Mouse (Mus musculus) hindbrain, embryonic 14.5 days (tissue): ENCODE measurements at regions not wholly inside any gene's neighbourhood (a gene's known extent, or its start where the extent isn't known, plus 50 kb on each side); places are given as distances from the start of the nearest gene placed in this dataset.

ENCODE experiments used
- ATAC-seq: fragments of 200-750 bp; cut with Nextera tagmentation; 2 replicates; pipeline ENCODE4 v1.8.0; 2017; ENCODE audit warnings: moderate number of reproducible peaks, mild to moderate bottlenecking, moderate TSS enrichment, moderate library complexity; ENCODE audit not compliant: low FRiP score
- DNase-seq: peaks from one replicate; pipeline ENCODE4 v3.0.0-alpha.2; 2015; ENCODE audit warnings: low spot score
- H3K27ac ChIP-seq: fragments of 300-500 bp; sonication (generic); 2 replicates; pipeline ENCODE4 v1.5.1; 2014; ENCODE audit warnings: mild to moderate bottlenecking, moderate library complexity
- H3K27me3 ChIP-seq: fragments of 300-500 bp; sonication (generic); 2 replicates; pipeline ENCODE4 v1.6.1; 2014; ENCODE audit warnings: mild to moderate bottlenecking, low read length, mixed read lengths; ENCODE audit not compliant: control insufficient read depth, insufficient read depth
- H3K36me3 ChIP-seq: fragments of 300-500 bp; sonication (generic); replicated peaks from 2 replicates; pipeline ENCODE4 v1.6.1; 2014; ENCODE audit not compliant: control insufficient read depth, insufficient read depth
- H3K4me1 ChIP-seq: fragments of 300-500 bp; sonication (generic); replicated peaks from 2 replicates; pipeline ENCODE4 v1.6.1; 2014; ENCODE audit warnings: antibody characterized with exemption, low read length, mixed read lengths; ENCODE audit not compliant: control insufficient read depth, insufficient read depth
- H3K4me2 ChIP-seq: fragments of 300-500 bp; sonication (generic); replicated peaks from 2 replicates; pipeline ENCODE4 v1.6.1; 2014; ENCODE audit warnings: mild to moderate bottlenecking, moderate library complexity
- H3K4me3 ChIP-seq: fragments of 300-500 bp; sonication (generic); replicated peaks from 2 replicates; pipeline ENCODE4 v1.5.1; 2014; ENCODE audit warnings: mild to moderate bottlenecking, low read length
- H3K9ac ChIP-seq: fragments of 300-500 bp; sonication (generic); 2 replicates; pipeline ENCODE4 v1.6.1; 2014
- H3K9me3 ChIP-seq: fragments of 300-500 bp; sonication (generic); 2 replicates; pipeline ENCODE4 v1.6.1; 2016; ENCODE audit warnings: low read length; ENCODE audit not compliant: control insufficient read depth
- WGBS: fragments of 180-500 bp; shearing (Covaris S2); extraction: QIAGEN DNeasy Blood & Tissue Kit; methylation state at CpG from one replicate; pipeline ENCODE4 v1.1.7; 2014; 5-methylcytosine and 5-hydroxymethylcytosine counted together

DNA sequence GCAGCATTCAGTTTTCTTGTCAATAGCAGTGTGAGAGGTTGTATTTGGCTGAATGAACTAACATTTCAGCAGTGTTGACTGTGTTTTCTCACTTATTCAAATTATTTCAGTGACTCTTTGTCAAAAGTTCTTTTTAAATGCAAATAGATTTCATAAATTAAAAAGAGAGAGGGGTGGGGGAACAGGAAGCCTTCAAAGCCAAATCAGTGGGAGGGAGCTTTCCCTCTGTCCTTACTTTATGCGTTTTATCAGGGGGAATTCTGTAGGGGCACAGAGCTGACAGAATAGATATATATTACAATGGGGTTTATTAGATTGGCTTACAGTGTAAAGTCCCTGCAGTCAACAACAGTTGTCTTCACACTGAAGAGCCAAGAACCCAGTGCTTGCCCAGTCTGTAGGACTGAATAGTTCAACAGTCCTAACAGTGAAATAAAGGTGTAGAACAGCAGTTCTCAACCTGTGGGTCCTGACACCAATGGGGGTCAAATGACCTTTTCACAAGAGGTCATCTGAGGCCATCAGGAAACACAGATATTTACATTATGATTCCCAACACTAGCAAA lies 479.5 kb upstream of the Arpp21 start:
- no peak overlapping the region for H3K4me3 ChIP-seq
- H3K27ac ChIP-seq, result no peak overlapping the region
- H3K9ac ChIP-seq, result no peak overlapping the region
- H3K4me1 ChIP-seq, result no peaks in the 10 kb centered on the region
- H3K36me3 ChIP-seq, result no peaks in the 10 kb centered on the region
- 0 out of 2 replicates have a peak, but pooled peaks cover 3% of the 10 kb centered on the region for H3K9me3 ChIP-seq
- H3K27me3 ChIP-seq, result no peaks in the 10 kb centered on the region
- ATAC-seq, result no peak
- no peak overlapping the region for H3K4me2 ChIP-seq
- WGBS, result 18% methylated on average over 1 of the region's 1 CpGs
- no peak for DNase-seq

DNA sequence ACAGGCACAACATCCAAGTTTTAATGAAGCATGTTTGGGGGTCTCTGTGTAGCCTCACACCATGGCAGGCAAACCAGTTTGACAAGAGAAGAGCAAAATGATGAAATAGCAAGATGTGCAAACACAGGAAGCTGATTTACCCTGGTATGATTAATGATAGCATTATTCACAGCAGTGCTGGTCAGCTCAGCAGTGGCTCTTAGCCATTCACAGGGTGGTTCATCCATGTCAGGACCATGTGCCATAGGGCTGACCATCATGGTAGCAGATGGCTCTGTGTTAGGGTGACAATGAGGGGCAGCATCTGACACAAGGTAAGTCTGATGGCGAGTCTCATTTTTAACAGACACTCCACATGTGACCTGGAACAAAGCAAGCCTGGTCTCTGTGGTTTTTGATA lies 443.1 kb upstream of the Arpp21 start:
- no peak overlapping the region for H3K4me3 ChIP-seq
- ATAC-seq, result no peak
- DNase-seq, result no peak
- no peaks in the 10 kb centered on the region for H3K9me3 ChIP-seq
- H3K9ac ChIP-seq, result no peak overlapping the region
- H3K27me3 ChIP-seq, result no peaks in the 10 kb centered on the region
- H3K36me3 ChIP-seq, result no peaks in the 10 kb centered on the region
- no peaks in the 10 kb centered on the region for H3K4me1 ChIP-seq
- 58% methylated on average over 1 of the region's 1 CpGs for WGBS
- H3K27ac ChIP-seq, result no peak overlapping the region
- H3K4me2 ChIP-seq, result no peak overlapping the region

DNA sequence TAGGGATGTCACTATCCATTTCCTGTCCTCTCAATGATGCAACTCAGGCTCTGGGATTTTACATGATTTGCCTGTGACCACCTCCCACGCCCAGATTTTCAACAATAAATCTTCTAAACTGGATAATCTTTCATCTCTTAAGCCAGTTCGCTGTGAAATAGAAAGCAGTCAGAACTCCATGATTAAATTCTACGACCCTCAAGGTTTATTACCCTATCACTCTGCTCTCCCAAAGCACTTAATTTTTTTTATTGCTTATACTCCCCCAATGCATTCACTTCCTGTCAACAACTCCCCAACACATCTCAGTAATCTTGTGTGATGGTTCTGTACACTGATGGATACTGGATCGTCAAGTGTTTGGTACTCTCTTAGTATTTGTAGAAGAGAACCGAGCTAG lies 439.5 kb upstream of the Arpp21 start:
- Histone ChIP-seq H3K36me3 (no peaks in the 10 kb centered on the region), H3K4me3 (no peak overlapping the region), H3K27me3 (no peaks in the 10 kb centered on the region), H3K4me1 (no peaks in the 10 kb centered on the region), H3K9me3 (no peaks in the 10 kb centered on the region), H3K27ac (no peak overlapping the region), H3K4me2 (no peak overlapping the region), H3K9ac (no peak overlapping the region)
- WGBS, result 83% methylated on average over 5 of the region's 5 CpGs
- ATAC-seq (no peak), DNase-seq (no peak)
